Mouse (Mus musculus) hindbrain, embryonic 10.5 days (tissue): ENCODE results near the gene Cd86. TPM values are rescaled to one million over a fixed set of nuclear protein-coding genes. Genes with fewer than 3 reads are reported as not detected.

Experiments used
- DNase-seq: peaks from one replicate; pipeline ENCODE4 v3.0.0-alpha.2; 2017; ENCODE audit warnings: low spot score
- H3K27ac ChIP-seq: fragments of 300-500 bp; sonication (generic); 2 replicates; pipeline ENCODE4 v1.5.1; 2016; ENCODE audit warnings: mild to moderate bottlenecking, moderate library complexity
- H3K27me3 ChIP-seq: fragments of 300-500 bp; sonication (generic); 2 replicates; pipeline ENCODE4 v1.6.1; 2016; ENCODE audit warnings: mild to moderate bottlenecking; ENCODE audit not compliant: poor library complexity, insufficient read depth, severe bottlenecking
- H3K36me3 ChIP-seq: fragments of 300-500 bp; sonication (generic); 2 replicates; pipeline ENCODE4 v1.6.1; 2016; ENCODE audit warnings: mild to moderate bottlenecking, moderate library complexity
- H3K4me1 ChIP-seq: fragments of 300-500 bp; sonication (generic); replicated peaks from 2 replicates; pipeline ENCODE4 v1.6.1; 2016; ENCODE audit warnings: mild to moderate bottlenecking
- H3K4me3 ChIP-seq: fragments of 300-500 bp; sonication (generic); 2 replicates; pipeline ENCODE4 v1.5.1; 2016; ENCODE audit warnings: mild to moderate bottlenecking, moderate library complexity
- H3K9me3 ChIP-seq: fragments of 300-500 bp; sonication (generic); 2 replicates; pipeline ENCODE4 v1.6.1; 2016; ENCODE audit warnings: mild to moderate bottlenecking, moderate library complexity
- WGBS: fragments of 180-500 bp; shearing (Covaris S2); methylation state at CpG from one replicate; pipeline ENCODE4 v1.1.7; 2016; 5-methylcytosine and 5-hydroxymethylcytosine counted together
- polyA plus RNA-seq: library from polyadenylated mRNA; unstranded; fragments of >200 nt; fragmentation: Nextera tagmentation; extraction: Ambion mirVana; gene quantifications from 2 replicates; pipeline ENCODE4 v1.2.1, GENCODE M21; 2016

The Cd86 gene
- polyA plus RNA-seq, 1 experiment from 2014 or later: 1.2 TPM

- peaks cover 16% of the 10 kb centered on the region for H3K4me1 ChIP-seq
- H3K27ac ChIP-seq: no peak overlapping the region
- DNase-seq: no peak
- H3K4me3 ChIP-seq: no peak overlapping the region
- no peaks in the 10 kb centered on the region for H3K9me3 ChIP-seq
- no peaks in the 10 kb centered on the region for H3K36me3 ChIP-seq
- 90% methylated on average over 6 of the region's 6 CpGs for WGBS
- peaks cover 28% of the 10 kb centered on the region; the same call in 1 of the 2 replicates for H3K27me3 ChIP-seq
These were observed 106.3 kb downstream of the Cd86 start for GRCm38 (mm10) chr16:36559573-36559972.

GRCm38 (mm10) chr16:36555672-36556165 is 110.2 kb downstream of the Cd86 start:
- DNase-seq: no peak
- Histone ChIP-seq H3K36me3 (no peaks in the 10 kb centered on the region), H3K4me3 (no peak overlapping the region), H3K9me3 (peaks cover 8% of the 10 kb centered on the region; the same call in 1 of the 2 replicates), H3K27ac (no peak overlapping the region), H3K27me3 (peaks cover 10% of the 10 kb centered on the region; the same call in 1 of the 2 replicates), H3K4me1 (peaks cover 4% of the 10 kb centered on the region; the same call in 1 of the 2 replicates)
- WGBS: 82% methylated on average over 10 of the region's 10 CpGs

Other genes starting within 250 kb of the Cd86 start
- gene Stfa3, start 210.7 kb downstream of the Cd86 start, polyA plus RNA-seq: not detected in 2 replicates
- gene Casr, start 103.9 kb downstream of the Cd86 start, polyA plus RNA-seq: 0.04 and 0.10 TPM in 2 replicates
- 0.41 and 0.85 TPM in 2 replicates for gene Ildr1, start 27.9 kb upstream of the Cd86 start, polyA plus RNA-seq
- 1.7 and 1.8 TPM in 2 replicates for gene Slc15a2, start 118.9 kb upstream of the Cd86 start, polyA plus RNA-seq
- 52.4 and 66.8 TPM in 2 replicates for gene Iqcb1, start 162.3 kb upstream of the Cd86 start, polyA plus RNA-seq
- 1.2 and 1.3 TPM in 2 replicates for gene Eaf2, start 208.9 kb upstream of the Cd86 start, polyA plus RNA-seq
- 64.0 and 81.2 TPM in 2 replicates for gene Golgb1, start 209.1 kb upstream of the Cd86 start, polyA plus RNA-seq